ENCODE assay signal across 25 mouse cellular contexts in the genomic region with DNA sequence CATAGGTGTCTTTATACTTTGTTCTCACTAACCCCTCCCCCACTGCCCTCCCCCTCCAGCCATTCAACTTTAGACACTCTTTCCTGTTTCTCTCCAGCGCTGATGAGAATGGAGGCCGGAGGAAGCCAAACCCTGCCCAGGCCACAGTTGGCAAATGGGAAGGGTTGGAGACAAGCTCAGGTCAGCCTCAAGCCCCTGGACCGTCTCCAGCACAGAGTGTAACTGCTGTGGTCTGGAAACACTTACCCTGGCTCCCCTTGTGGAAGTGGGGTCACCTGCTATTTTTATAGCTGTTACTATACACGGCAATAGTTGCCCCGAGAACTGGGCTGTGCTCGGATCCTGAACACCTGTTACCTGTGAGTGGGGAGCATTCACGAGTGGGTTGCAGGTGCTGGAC. TPM values are rescaled to one million over a fixed set of nuclear protein-coding genes. Genes with fewer than 3 reads are reported as not detected.
DNase-seq lines count a peak whose midpoint lies in the region; ATAC-seq lines count a peak whose summit lies in the region.
"Had no signal": no experiment of that assay in that cellular context is flagged by ENCODE, and none has a peak within 500 bp of the region (broad histone marks: within the 10 kb centered on the region; RNA-seq: fewer than 3 reads in every experiment).

No protein-coding gene starts in this region.

- H3K27ac ChIP-seq in limb, embryonic 12.5 days = no peak overlapping the region
- no peak overlapping the region for H3K27ac ChIP-seq in limb, embryonic 10.5 days
- H3K27ac ChIP-seq: heart, adult 2 months; heart, embryonic 15.5 days; hindbrain, embryonic 15.5 days; kidney, postnatal 0 days; limb, embryonic 13.5 days; liver, embryonic 13.5 days; neural tube, embryonic 12.5 days had no signal

- H3K4me3 ChIP-seq in limb, embryonic 12.5 days (replicated peaks) = no peak overlapping the region
- H3K4me3 ChIP-seq in limb, embryonic 10.5 days = no peak overlapping the region
- H3K4me3 ChIP-seq: heart, adult 2 months; heart, embryonic 15.5 days; hindbrain, embryonic 15.5 days; limb, embryonic 13.5 days; liver, embryonic 13.5 days; neural tube, embryonic 12.5 days had no signal

- ATAC-seq in limb, embryonic 12.5 days (ENCODE audit: insufficient number of reproducible peaks, insufficient read depth, low FRiP score, low TSS enrichment, low read depth) = peak; percentile 17; the same call in 1 of the 2 replicates
- peak; percentile 52 for ATAC-seq in granulocyte monocyte progenitor cell, adult 5-6 weeks (replicated peaks; ENCODE audit: poor library complexity, severe bottlenecking)
- ATAC-seq in megakaryocyte, adult 5-6 weeks (ENCODE audit: poor library complexity, severe bottlenecking) = no peak
- ATAC-seq: forebrain, embryonic 14.5 days had no signal

- no peak overlapping the region for H3K4me2 ChIP-seq in limb, embryonic 12.5 days
- H3K4me2 ChIP-seq: heart, embryonic 15.5 days; hindbrain, embryonic 15.5 days; limb, embryonic 13.5 days; liver, embryonic 13.5 days; neural tube, embryonic 12.5 days had no signal

- no peaks in the 10 kb centered on the region for H3K9me3 ChIP-seq in limb, embryonic 12.5 days
- no peaks in the 10 kb centered on the region for H3K9me3 ChIP-seq in limb, embryonic 10.5 days (replicated peaks)
- H3K9me3 ChIP-seq: G1E; heart, embryonic 15.5 days; hindbrain, embryonic 15.5 days; limb, embryonic 13.5 days; liver, embryonic 13.5 days; neural tube, embryonic 12.5 days had no signal

- no peak overlapping the region for H3K9ac ChIP-seq in limb, embryonic 12.5 days (replicated peaks)
- H3K9ac ChIP-seq: heart, embryonic 15.5 days; hindbrain, embryonic 15.5 days; limb, embryonic 13.5 days; liver, embryonic 13.5 days; neural tube, embryonic 12.5 days had no signal

- H3K4me1 ChIP-seq in limb, embryonic 12.5 days (replicated peaks) = peaks cover 19% of the 10 kb centered on the region
- peaks cover 16% of the 10 kb centered on the region for H3K4me1 ChIP-seq in limb, embryonic 10.5 days
- H3K4me1 ChIP-seq: liver, embryonic 13.5 days; neural tube, embryonic 12.5 days had no signal

- no peaks in the 10 kb centered on the region for H3K27me3 ChIP-seq in limb, embryonic 12.5 days
- H3K27me3 ChIP-seq in limb, embryonic 10.5 days (ENCODE audit: low read depth, poor library complexity, severe bottlenecking) = no peaks in the 10 kb centered on the region
- H3K27me3 ChIP-seq: CH12.LX; heart, embryonic 15.5 days; hindbrain, embryonic 15.5 days; limb, embryonic 13.5 days; liver, embryonic 13.5 days; neural tube, embryonic 12.5 days had no signal

- WGBS in limb, embryonic 12.5 days = 51% methylated on average over 7 of the region's 7 CpGs
- WGBS in limb, embryonic 10.5 days = 84% methylated on average over 7 of the region's 7 CpGs

- no peaks in the 10 kb centered on the region for H3K36me3 ChIP-seq in limb, embryonic 12.5 days
- no peaks in the 10 kb centered on the region for H3K36me3 ChIP-seq in limb, embryonic 10.5 days
- H3K36me3 ChIP-seq: G1E; heart, embryonic 15.5 days; hindbrain, embryonic 15.5 days; limb, embryonic 13.5 days; liver, embryonic 13.5 days; neural tube, embryonic 12.5 days had no signal

- peak; percentile 20 to 23 for DNase-seq in cerebellum, postnatal 14 days
- no peak for DNase-seq in cerebellum, adult 11-12 months
- DNase-seq in limb, embryonic 10.5 days (ENCODE audit: low spot score) = no peak
- no peak for DNase-seq in lung, postnatal 36 days
- DNase-seq: adrenal gland, adult 8-10 months; cerebellum, adult 18-20 months; kidney, adult 2 months; liver, embryonic 13.5 days; lung, adult 2 months; lung, postnatal 14 days; midbrain, embryonic 14.5 days; thymus, postnatal 25 days had no signal

RNA-seq across cellular contexts. Expression of a gene that starts 49.3 kb away (rescaled TPM):
- polyA plus RNA-seq in limb, embryonic 12.5 days (2016; fragmentation: Nextera tagmentation; extraction: Ambion mirVana) = 3.2 and 4.3 TPM in 2 replicates
- polyA plus RNA-seq in limb, embryonic 10.5 days (2016; fragmentation: Nextera tagmentation; extraction: Ambion mirVana) = 1.0 and 2.2 TPM in 2 replicates
- not detected in 2 replicates for total RNA-seq in granulocyte monocyte progenitor cell, adult 5-6 weeks (2014; fragmentation: Nextera tagmentation)
- total RNA-seq in granulocyte monocyte progenitor cell, adult 5-6 weeks (2017) = 0.69 TPM in 1 of 2 replicates, not detected in the other
- 0.58 TPM in 1 of 2 replicates, not detected in the other for total RNA-seq in megakaryocyte, adult 5-6 weeks (2015)
- total RNA-seq in megakaryocyte, adult 5-6 weeks (2017) = 0.18 TPM in 1 of 2 replicates, not detected in the other
- total RNA-seq: CH12.LX; megakaryocyte-erythroid progenitor cell, adult 5-6 weeks had no signal
- polyA plus RNA-seq: G1E; liver, embryonic 13.5 days had no signal

Comparison
In these comparisons a context has a peak if more than half of its experiments do, and no peak if none do; other contexts are left out.
1. DNase-seq: peak in cerebellum, postnatal 14 days (2 of 2); none in cerebellum, adult 11-12 months (single experiment), limb, embryonic 10.5 days (single experiment) and lung, postnatal 36 days (single experiment).